Mouse (Mus musculus) stomach, postnatal 0 days (tissue): ENCODE data around the gene Vcp.

ENCODE experiments used
- CTCF ChIP-seq: IDR thresholded peaks from 2 replicates; pipeline ENCODE4 v1.5.1; 2016; ENCODE audit warnings: antibody characterized with exemption, low read depth, mild to moderate bottlenecking, moderate library complexity
- EP300 ChIP-seq: optimal IDR thresholded peaks from 2 replicates; pipeline ENCODE3; 2016; ENCODE audit warnings: antibody characterized with exemption

- TF ChIP-seq CTCF (no peak), EP300 (no peak)
These were observed 43.5 kb upstream of the Vcp start for GRCm38 (mm10) chr4:43043644-43044357.
